Mouse (Mus musculus): ENCODE measurements at regions not wholly inside any gene's neighbourhood (a gene's known extent, or its start where the extent isn't known, plus 50 kb on each side); places are given as distances from the start of the nearest gene placed in this dataset.

- H3K27ac ChIP-seq (ENCODE audit: insufficient read depth, low read depth, low read length), result no peak overlapping the region
- no peaks in the 10 kb centered on the region for H3K4me1 ChIP-seq (ENCODE audit: control insufficient read depth, insufficient read depth, low read length)
- no peak overlapping the region for H3K4me3 ChIP-seq (ENCODE audit: insufficient read depth, low read length)
- TF ChIP-seq CTCF (IDR thresholded peaks at IDR 0.05; ENCODE audit: low read depth, low read length), result no peak
These were observed 285.0 kb downstream of the Rngtt start for GRCm38 (mm10) chr4:33594997-33595657.

GRCm38 (mm10) chr4:33595763-33596162 lies 285.7 kb downstream of the Rngtt start:
- no peak overlapping the region for H3K27ac ChIP-seq (ENCODE audit: insufficient read depth, low read depth, low read length)
- H3K4me3 ChIP-seq (ENCODE audit: insufficient read depth, low read length), result no peak overlapping the region
- TF ChIP-seq POLR2A (IDR thresholded peaks at IDR 0.05; ENCODE audit: borderline replicate concordance, low read depth, low read length) (no peak), CTCF (IDR thresholded peaks at IDR 0.05; ENCODE audit: low read depth, low read length) (no peak)
- H3K4me1 ChIP-seq (ENCODE audit: control insufficient read depth, insufficient read depth, low read length), result no peaks in the 10 kb centered on the region

- Histone ChIP-seq H3K27ac (ENCODE audit: insufficient read depth, low read depth, low read length) (no peak overlapping the region), H3K4me1 (ENCODE audit: control insufficient read depth, insufficient read depth, low read length) (no peaks in the 10 kb centered on the region), H3K4me3 (ENCODE audit: insufficient read depth, low read length) (no peak overlapping the region)
- TF ChIP-seq POLR2A (IDR thresholded peaks at IDR 0.05; ENCODE audit: borderline replicate concordance, low read depth, low read length) (no peak), CTCF (IDR thresholded peaks at IDR 0.05; ENCODE audit: low read depth, low read length) (no peak)
These were observed 289.9 kb downstream of the Rngtt start for GRCm38 (mm10) chr4:33599966-33600365.

- TF ChIP-seq CTCF (IDR thresholded peaks at IDR 0.05; ENCODE audit: low read depth, low read length) (no peak), POLR2A (IDR thresholded peaks at IDR 0.05; ENCODE audit: borderline replicate concordance, low read depth, low read length) (no peak)
- Histone ChIP-seq H3K4me3 (ENCODE audit: insufficient read depth, low read length) (no peak overlapping the region), H3K4me1 (ENCODE audit: control insufficient read depth, insufficient read depth, low read length) (no peaks in the 10 kb centered on the region), H3K27ac (ENCODE audit: insufficient read depth, low read depth, low read length) (no peak overlapping the region)
These were observed 290.7 kb downstream of the Rngtt start for GRCm38 (mm10) chr4:33600805-33601204.

GRCm38 (mm10) chr4:33604636-33605035 lies 294.5 kb downstream of the Rngtt start:
- no peak for TF ChIP-seq POLR2A (IDR thresholded peaks at IDR 0.05; ENCODE audit: borderline replicate concordance, low read depth, low read length)
- TF ChIP-seq CTCF (IDR thresholded peaks at IDR 0.05; ENCODE audit: low read depth, low read length), result no peak
- Histone ChIP-seq H3K4me1 (ENCODE audit: control insufficient read depth, insufficient read depth, low read length) (no peaks in the 10 kb centered on the region), H3K4me3 (ENCODE audit: insufficient read depth, low read length) (no peak overlapping the region), H3K27ac (ENCODE audit: insufficient read depth, low read depth, low read length) (no peak overlapping the region)

GRCm38 (mm10) chr4:33639821-33640575 lies 284.4 kb upstream of the Cnr1 start:
- H3K27ac ChIP-seq (ENCODE audit: insufficient read depth, low read depth, low read length), result no peak overlapping the region
- TF ChIP-seq CTCF (IDR thresholded peaks at IDR 0.05; ENCODE audit: low read depth, low read length) (no peak), POLR2A (IDR thresholded peaks at IDR 0.05; ENCODE audit: borderline replicate concordance, low read depth, low read length) (no peak)

GRCm38 (mm10) chr4:33640576-33641255 lies 283.7 kb upstream of the Cnr1 start:
- no peaks in the 10 kb centered on the region for H3K4me1 ChIP-seq (ENCODE audit: control insufficient read depth, insufficient read depth, low read length)
- TF ChIP-seq CTCF (IDR thresholded peaks at IDR 0.05; ENCODE audit: low read depth, low read length) (no peak), POLR2A (IDR thresholded peaks at IDR 0.05; ENCODE audit: borderline replicate concordance, low read depth, low read length) (no peak)
- no peak overlapping the region for H3K4me3 ChIP-seq (ENCODE audit: insufficient read depth, low read length)
- no peak overlapping the region for H3K27ac ChIP-seq (ENCODE audit: insufficient read depth, low read depth, low read length)

More at GRCm38 (mm10) chr4:33639821-33640575, 284.4 kb upstream of the Cnr1 start:
- no peaks in the 10 kb centered on the region for H3K4me1 ChIP-seq (ENCODE audit: control insufficient read depth, insufficient read depth, low read length)
- no peak overlapping the region for H3K4me3 ChIP-seq (ENCODE audit: insufficient read depth, low read length)

GRCm38 (mm10) chr4:33641883-33642282 lies 282.5 kb upstream of the Cnr1 start:
- TF ChIP-seq CTCF (IDR thresholded peaks at IDR 0.05; ENCODE audit: low read depth, low read length) (no peak), POLR2A (IDR thresholded peaks at IDR 0.05; ENCODE audit: borderline replicate concordance, low read depth, low read length) (no peak)
- H3K27ac ChIP-seq (ENCODE audit: insufficient read depth, low read depth, low read length), result no peak overlapping the region
- H3K4me1 ChIP-seq (ENCODE audit: control insufficient read depth, insufficient read depth, low read length), result no peaks in the 10 kb centered on the region
- no peak overlapping the region for H3K4me3 ChIP-seq (ENCODE audit: insufficient read depth, low read length)

GRCm38 (mm10) chr4:33642526-33642925 lies 281.9 kb upstream of the Cnr1 start:
- Histone ChIP-seq H3K27ac (ENCODE audit: insufficient read depth, low read depth, low read length) (no peak overlapping the region), H3K4me1 (ENCODE audit: control insufficient read depth, insufficient read depth, low read length) (no peaks in the 10 kb centered on the region), H3K4me3 (ENCODE audit: insufficient read depth, low read length) (no peak overlapping the region)
- TF ChIP-seq CTCF (IDR thresholded peaks at IDR 0.05; ENCODE audit: low read depth, low read length) (no peak), POLR2A (IDR thresholded peaks at IDR 0.05; ENCODE audit: borderline replicate concordance, low read depth, low read length) (no peak)

GRCm38 (mm10) chr4:33645217-33645616 lies 279.2 kb upstream of the Cnr1 start:
- TF ChIP-seq CTCF (IDR thresholded peaks at IDR 0.05; ENCODE audit: low read depth, low read length) (no peak), POLR2A (IDR thresholded peaks at IDR 0.05; ENCODE audit: borderline replicate concordance, low read depth, low read length) (no peak)
- Histone ChIP-seq H3K27ac (ENCODE audit: insufficient read depth, low read depth, low read length) (no peak overlapping the region), H3K4me1 (ENCODE audit: control insufficient read depth, insufficient read depth, low read length) (no peaks in the 10 kb centered on the region), H3K4me3 (ENCODE audit: insufficient read depth, low read length) (no peak overlapping the region)

Data from bone marrow macrophage, adult 2 months (primary cell).